Mouse (Mus musculus) adrenal gland (tissue): ENCODE results near the gene Gm8257.
"Not testable (repeated sequence)": the region's sequence is repeated elsewhere in the genome, so short reads cannot be mapped to it uniquely, and the experiment has no call there.

Experiments used
- intact Hi-C: fragments of 180-260 bp; cut with DNase I; formaldehyde crosslinking; loops from one replicate; pipeline ENCODE4 v1.15.1; 2025
- long read RNA-seq, 2 experiments: library from polyadenylated mRNA; unstranded; transcript quantifications; one replicate each; pipeline ENCODE4 v2.0.0; 2020; ENCODE audit warnings: borderline replicate concordance in 1 of 2; ENCODE audit not compliant: insufficient replicate concordance in 1 of 2

Gene Gm8257
- long read RNA-seq, experiment 1: 0 reads
- long read RNA-seq, experiment 2: 0 reads

GRCm38 (mm10) chr14:44706356-44706755 lies at the start of gene Gm8257:
Gm8257 (minus strand) TSS chr14:44706456.
- intact Hi-C loops: not testable (repeated sequence)

GRCm38 (mm10) chr14:44750240-44750639 lies 44.0 kb upstream of the Gm8257 start, which contains the start of gene Gm8267:
Gm8267 (minus strand) TSS chr14:44750340.
- intact Hi-C loops: no loop called here

GRCm38 (mm10) chr14:44742789-44743188 lies 36.5 kb upstream of the Gm8257 start:
- intact Hi-C loops: not testable (repeated sequence)

GRCm38 (mm10) chr14:44730711-44731110 lies 24.5 kb upstream of the Gm8257 start:
- intact Hi-C loops: not testable (repeated sequence)

GRCm38 (mm10) chr14:44627737-44628136 lies 78.5 kb downstream of the Gm8257 start, which contains the start of gene Gm5624:
Gm5624 (minus strand) TSS chr14:44627938.
- intact Hi-C loops: not testable (repeated sequence)
